Mouse (Mus musculus) CH12.LX (cell line): ENCODE results near the gene Col23a1. TPM values are rescaled to one million over a fixed set of nuclear protein-coding genes. Genes with fewer than 3 reads are reported as not detected.

Experiments
- DNase-seq: peaks from one replicate; pipeline ENCODE4 v3.0.0-alpha.2; 2013; ENCODE audit errors: extremely low read depth
- H3K27ac ChIP-seq: 2 replicates; pipeline ENCODE4 v1.5.1; 2012; ENCODE audit warnings: low read depth, mild to moderate bottlenecking, control low read depth, moderate library complexity; ENCODE audit not compliant: insufficient read depth
- H3K27me3 ChIP-seq: replicated peaks from 2 replicates; pipeline ENCODE3; 2012; ENCODE audit warnings: inconsistent platforms
- H3K36me3 ChIP-seq, 2 experiments: replicated peaks in 1 of 2; 2 replicates each; pipeline versions ENCODE3 to v1.6.1; 2012; ENCODE audit warnings: inconsistent platforms in 1 of 2, low read length in 1 of 2, mild to moderate bottlenecking in 1 of 2, mixed read lengths in 1 of 2, moderate library complexity in 1 of 2; ENCODE audit not compliant: control insufficient read depth in 1 of 2, insufficient read depth in 1 of 2
- H3K4me1 ChIP-seq, 2 experiments: 2 replicates each; pipeline ENCODE4 v1.6.1; 2012; ENCODE audit warnings: inconsistent platforms in 1 of 2, moderate library complexity in 1 of 2; ENCODE audit not compliant: insufficient read depth in 2 of 2, control insufficient read depth in 1 of 2
- H3K4me2 ChIP-seq: 2 replicates; pipeline ENCODE4 v1.6.1; 2012; ENCODE audit warnings: low read depth, mild to moderate bottlenecking, control low read depth; ENCODE audit not compliant: poor library complexity, insufficient read depth, severe bottlenecking
- H3K4me3 ChIP-seq, 3 experiments: fragments of 150-350 bp in 1 of 3; sonication (generic) in 1 of 3; replicated peaks in 1 of 3; 2 replicates each; pipeline versions ENCODE3 to v1.5.1; 2011 to 2012; ENCODE audit warnings: low read depth in 2 of 3, low read length in 2 of 3, mild to moderate bottlenecking in 2 of 3, moderate library complexity in 2 of 3, control low read depth in 1 of 3, improper control_type of control experiment in 1 of 3, inconsistent platforms in 1 of 3, mixed read lengths in 1 of 3; ENCODE audit not compliant: poor library complexity in 1 of 3
- H3K79me2 ChIP-seq: replicated peaks from 2 replicates; pipeline ENCODE4 v1.6.1; 2012; ENCODE audit warnings: mild to moderate bottlenecking, moderate library complexity; ENCODE audit not compliant: control insufficient read depth, poor library complexity, insufficient read depth, severe bottlenecking; ENCODE audit errors: extremely low read depth
- H3K9ac ChIP-seq: 2 replicates; pipeline ENCODE4 v1.6.1; 2012; ENCODE audit warnings: low read depth, mild to moderate bottlenecking, control low read depth, moderate library complexity; ENCODE audit not compliant: insufficient read depth
- H3K9me3 ChIP-seq: replicated peaks from 2 replicates; pipeline ENCODE3; 2012; ENCODE audit warnings: low read length, inconsistent platforms, mixed read lengths
- BHLHE40 ChIP-seq: IDR thresholded peaks from 2 replicates; pipeline ENCODE4 v1.6.1; 2011; ENCODE audit warnings: mild to moderate bottlenecking, low read depth, low read length, improper control_type of control experiment
- CHD2 ChIP-seq: IDR thresholded peaks from 2 replicates; pipeline ENCODE4 v1.6.1; 2011; ENCODE audit warnings: low read length, improper control_type of control experiment
- ELF1 ChIP-seq: IDR thresholded peaks from 2 replicates; pipeline ENCODE4 v1.6.1; 2014; ENCODE audit warnings: low read depth, mild to moderate bottlenecking, inconsistent platforms, low read length, improper control_type of control experiment
- ETS1 ChIP-seq: conservative IDR thresholded peaks from 2 replicates; pipeline ENCODE4 v1.6.1; 2012; ENCODE audit warnings: low read depth, mild to moderate bottlenecking, inconsistent platforms, low read length, improper control_type of control experiment, moderate library complexity
- GABPA ChIP-seq: IDR thresholded peaks from 2 replicates; pipeline ENCODE4 v1.6.1; 2012; ENCODE audit warnings: low read depth, low read length, improper control_type of control experiment, inconsistent platforms; ENCODE audit not compliant: insufficient replicate concordance
- IRF4 ChIP-seq: IDR thresholded peaks from 2 replicates; pipeline ENCODE4 v1.6.1; 2014; ENCODE audit warnings: low read depth, mild to moderate bottlenecking, inconsistent platforms, low read length, improper control_type of control experiment
- JUN ChIP-seq: IDR thresholded peaks from 2 replicates; pipeline ENCODE4 v1.6.1; 2011; ENCODE audit warnings: low read depth, mild to moderate bottlenecking, low read length, improper control_type of control experiment, moderate library complexity; ENCODE audit not compliant: insufficient read depth
- JUND ChIP-seq: conservative IDR thresholded peaks from 2 replicates; pipeline ENCODE4 v1.6.1; 2011; ENCODE audit warnings: low read depth, low read length, improper control_type of control experiment
- KAT2A ChIP-seq: IDR thresholded peaks from 2 replicates; pipeline ENCODE4 v1.6.1; 2012; ENCODE audit warnings: low read length, improper control_type of control experiment, inconsistent platforms; ENCODE audit not compliant: insufficient replicate concordance
- MAFK ChIP-seq: IDR thresholded peaks from 2 replicates; pipeline ENCODE4 v1.6.1; 2011; ENCODE audit warnings: low read length, improper control_type of control experiment; ENCODE audit not compliant: insufficient replicate concordance
- MEF2A ChIP-seq: IDR thresholded peaks from 2 replicates; pipeline ENCODE4 v1.6.1; 2014; ENCODE audit warnings: low read depth, mild to moderate bottlenecking, inconsistent platforms, low read length, improper control_type of control experiment, borderline replicate concordance
- MXI1 ChIP-seq: IDR thresholded peaks from 2 replicates; pipeline ENCODE4 v1.6.1; 2011; ENCODE audit warnings: mild to moderate bottlenecking, low read depth, low read length, improper control_type of control experiment
- NELFE ChIP-seq: IDR thresholded peaks from 2 replicates; pipeline ENCODE4 v1.6.1; 2011; ENCODE audit warnings: low read depth, low read length, improper control_type of control experiment
- PAX5 ChIP-seq: IDR thresholded peaks from 2 replicates; pipeline ENCODE4 v1.6.1; 2012; ENCODE audit warnings: low read length, inconsistent platforms, mixed read lengths
- POLR2AphosphoS2 ChIP-seq: IDR thresholded peaks from 2 replicates; pipeline ENCODE4 v1.6.1; 2011; ENCODE audit warnings: low read depth, low read length, improper control_type of control experiment
- RAD21 ChIP-seq: IDR thresholded peaks from 2 replicates; pipeline ENCODE4 v1.6.1; 2011; ENCODE audit warnings: low read depth, mild to moderate bottlenecking, low read length, improper control_type of control experiment, moderate library complexity
- SIN3A ChIP-seq: IDR thresholded peaks from 2 replicates; pipeline ENCODE4 v1.6.1; 2012; ENCODE audit warnings: low read length, improper control_type of control experiment, inconsistent platforms
- SMC3 ChIP-seq: IDR thresholded peaks from 2 replicates; pipeline ENCODE4 v1.6.1; 2011; ENCODE audit warnings: low read depth, low read length, improper control_type of control experiment
- TBP ChIP-seq: conservative IDR thresholded peaks from 2 replicates; pipeline ENCODE4 v1.6.1; 2011; ENCODE audit warnings: low read depth, low read length, improper control_type of control experiment
- TCF12 ChIP-seq: IDR thresholded peaks from 2 replicates; pipeline ENCODE4 v1.6.1; 2014; ENCODE audit warnings: low read depth, mild to moderate bottlenecking, inconsistent platforms, low read length, improper control_type of control experiment
- UBTF ChIP-seq: IDR thresholded peaks from 2 replicates; pipeline ENCODE4 v1.6.1; 2012; ENCODE audit warnings: low read depth, mild to moderate bottlenecking, inconsistent platforms, low read length, improper control_type of control experiment, moderate library complexity
- USF2 ChIP-seq: conservative IDR thresholded peaks from 2 replicates; pipeline ENCODE4 v1.6.1; 2011; ENCODE audit warnings: low read depth, low read length, improper control_type of control experiment
- ZC3H11A ChIP-seq: IDR thresholded peaks from 2 replicates; pipeline ENCODE4 v1.6.1; 2012; ENCODE audit warnings: low read depth, mild to moderate bottlenecking, inconsistent platforms, low read length, improper control_type of control experiment
- ZMIZ1 ChIP-seq: IDR thresholded peaks from 2 replicates; pipeline ENCODE4 v1.6.1; 2012; ENCODE audit warnings: low read depth, mild to moderate bottlenecking, inconsistent platforms, low read length, improper control_type of control experiment
- ZNF384 ChIP-seq: IDR thresholded peaks from 2 replicates; pipeline ENCODE4 v1.6.1; 2012; ENCODE audit warnings: low read depth, low read length, improper control_type of control experiment, inconsistent platforms
- dilution Hi-C: fragments of 300-500 bp; cut with MboI; formaldehyde crosslinking; loops from 2 replicates; pipeline ENCODE4 v1.14.3; 2020; ENCODE audit warnings: low sequenced_read_pairs; ENCODE audit not compliant: extremely low pct_unique_long_range_greater_than_20kb, extremely low pct_ligation_motif_present
- in situ Hi-C: fragments of 300-500 bp; cut with MboI; formaldehyde crosslinking; loops from 3 replicates; pipeline ENCODE4 v1.14.3; 2019; ENCODE audit warnings: low sequenced_read_pairs, low pct_ligation_motif_present, low pct_unique_long_range_greater_than_20kb, mixed read lengths
- polyA plus RNA-seq: library from polyadenylated mRNA; unstranded; fragments of >175 nt; gene quantifications from 2 replicates; pipeline ENCODE4 v1.2.1, GENCODE M21; 2012; ENCODE audit warnings: low read depth; ENCODE audit not compliant: insufficient read length
- total RNA-seq, 2 experiments: library from RNA; depleted of rRNA; stranded (reverse); fragments of 300-350 nt in 1 of 2; fragments of >200 nt in 1 of 2; gene quantifications; 2 replicates each; pipeline ENCODE4 v1.2.3; 2012 to 2014

Gene Col23a1
- total and polyA plus RNA-seq, 3 experiments, result 0.04 to 0.20 (median 0.08) TPM

DNA sequence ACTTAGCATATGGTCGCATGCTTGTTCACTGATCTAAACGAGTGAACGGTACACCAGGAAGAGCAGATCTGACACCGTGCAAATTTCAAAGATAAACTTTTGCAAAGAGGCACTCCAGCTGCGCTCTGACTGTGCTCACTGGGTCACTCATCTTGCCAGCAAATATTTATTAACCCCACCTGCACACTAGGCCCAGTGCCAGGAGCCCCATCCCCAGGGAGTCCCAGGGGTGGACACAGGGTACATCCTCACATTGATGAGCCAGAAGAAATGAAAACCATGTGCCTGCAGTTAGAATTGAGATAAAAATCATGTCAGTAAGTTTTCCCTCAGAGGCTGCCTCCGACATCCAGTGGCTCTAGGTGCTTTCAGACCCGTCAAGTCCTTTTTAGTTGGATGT, 162.2 kb downstream of the Col23a1 start:
- peaks cover 0 to 7% of the 10 kb centered on the region in 2 experiments; a peak in 2 of 4 replicates for H3K4me1 ChIP-seq
- H3K4me3 ChIP-seq, result no peak overlapping the region
- no peak overlapping the region for H3K9ac ChIP-seq
- H3K27me3 ChIP-seq, result peaks cover 68% of the 10 kb centered on the region
- TF ChIP-seq JUN, result no peak
- no peak for TF ChIP-seq PAX5
- no peak for TF ChIP-seq ELF1
- TF ChIP-seq NELFE, result no peak
- TF ChIP-seq TCF12, result no peak
- no peak for TF ChIP-seq USF2
- no peak for TF ChIP-seq SIN3A
- no peak for TF ChIP-seq GABPA
- TF ChIP-seq MXI1, result no peak
- no peak for TF ChIP-seq JUND
- no peak for TF ChIP-seq BHLHE40
- TF ChIP-seq KAT2A, result no peak
- TF ChIP-seq RAD21, result no peak
- no peak for TF ChIP-seq IRF4
- H3K36me3 ChIP-seq, result no peaks in the 10 kb centered on the region
- H3K27ac ChIP-seq, result no peak overlapping the region
- in situ Hi-C loops (no loop called here), dilution Hi-C loops (no loop called here)
- DNase-seq, result no peak
- H3K79me2 ChIP-seq, result no peaks in the 10 kb centered on the region
- H3K4me2 ChIP-seq, result no peak overlapping the region
- no peaks in the 10 kb centered on the region for H3K9me3 ChIP-seq

DNA sequence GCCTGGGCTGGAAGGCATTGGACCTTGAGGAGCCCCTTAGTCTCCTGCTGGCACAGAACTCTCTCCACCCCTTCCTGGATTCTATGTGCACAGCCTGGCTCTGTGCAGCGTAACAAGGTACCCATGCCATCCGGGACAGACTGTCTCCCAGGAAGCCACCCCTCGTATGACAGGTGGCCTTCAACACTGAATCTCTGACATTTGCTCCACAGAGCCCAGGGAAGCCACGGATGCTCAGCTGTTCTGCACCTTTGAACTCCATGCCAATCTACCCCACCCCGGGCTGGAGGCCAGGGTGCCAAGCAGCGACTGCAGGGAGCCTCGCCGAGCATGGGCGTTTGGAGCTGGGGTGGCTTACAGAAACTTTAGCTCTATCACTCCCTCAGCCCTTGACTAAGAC, 164.0 kb downstream of the Col23a1 start:
- TF ChIP-seq ZC3H11A, result no peak
- TF ChIP-seq TBP, result no peak
- no peak for TF ChIP-seq GABPA
- TF ChIP-seq ZNF384, result no peak
- TF ChIP-seq POLR2AphosphoS2, result no peak
- TF ChIP-seq ELF1, result no peak
- TF ChIP-seq MAFK, result no peak
- TF ChIP-seq UBTF, result no peak
- no peak for TF ChIP-seq ZMIZ1
- no peak for TF ChIP-seq ETS1
- no peak for TF ChIP-seq SMC3
- TF ChIP-seq RAD21, result no peak
- TF ChIP-seq NELFE, result no peak
- TF ChIP-seq CHD2, result no peak
- TF ChIP-seq JUN, result no peak
- TF ChIP-seq MEF2A, result no peak
- Histone ChIP-seq H3K79me2 (no peaks in the 10 kb centered on the region), H3K27ac (no peak overlapping the region), H3K27me3 (peaks cover 58% of the 10 kb centered on the region), H3K36me3 (no peaks in the 10 kb centered on the region), H3K4me3 (no peak overlapping the region), H3K4me1 (peaks cover 0 to 10% of the 10 kb centered on the region in 2 experiments; a peak in 2 of 4 replicates), H3K9me3 (no peaks in the 10 kb centered on the region), H3K9ac (no peak overlapping the region), H3K4me2 (no peak overlapping the region)
- dilution Hi-C loops, result no loop called here
- in situ Hi-C loops, result no loop called here
- no peak for DNase-seq
